26 mouse cellular contexts compared by ENCODE assay signal in genomic region chr19:38349013-38349341, GRCm38 (mm10). TPM values are rescaled to one million over a fixed set of nuclear protein-coding genes. Genes with fewer than 3 reads are reported as not detected.
DNase-seq lines count a peak whose midpoint lies in the region; ATAC-seq lines count a peak whose summit lies in the region.
"Had no signal": no experiment of that assay in that cellular context is flagged by ENCODE, and none has a peak within 500 bp of the region (broad histone marks: within the 10 kb centered on the region; RNA-seq: fewer than 3 reads in every experiment).

No protein-coding gene starts in this region.

- DNase-seq in forebrain, embryonic 11.5 days (ENCODE audit: low spot score) = no peak
- no peak for DNase-seq in neural tube, embryonic 10.5 days (ENCODE audit: extremely low spot score, low spot score)
- no peak for DNase-seq in left cerebral cortex, postnatal 10 days (ENCODE audit: extremely low spot score in 1 of 2, low spot score in 2 of 2)
- DNase-seq: adrenal gland, postnatal 14 days; cerebellum, adult 9-10 months; gastrocnemius, postnatal 36 days; layer of hippocampus, adult 9-11 months; left cerebral cortex, postnatal 4 days; lung, postnatal 36 days; right cerebral cortex, adult 18-20 months; right cerebral cortex, postnatal 4 days; thymus, adult 2 months; thymus, postnatal 4 days had no signal

- peak overlapping the region; percentile 41 for H3K4me2 ChIP-seq in forebrain, embryonic 13.5 days
- no peak overlapping the region for H3K4me2 ChIP-seq in forebrain, embryonic 11.5 days (ENCODE audit: low read depth, low read length, severe bottlenecking)
- no peak overlapping the region for H3K4me2 ChIP-seq in neural tube, embryonic 12.5 days (replicated peaks)
- H3K4me2 ChIP-seq in forebrain, embryonic 16.5 days (ENCODE audit: low read length) = peak overlapping the region; percentile 41
- H3K4me2 ChIP-seq in neural tube, embryonic 15.5 days = peak overlapping the region; percentile 40
- H3K4me2 ChIP-seq: limb, embryonic 15.5 days; lung, embryonic 15.5 days; stomach, embryonic 15.5 days had no signal

- no peak overlapping the region for H3K9ac ChIP-seq in forebrain, embryonic 13.5 days
- no peak overlapping the region for H3K9ac ChIP-seq in forebrain, embryonic 11.5 days (ENCODE audit: low read length)
- no peak overlapping the region for H3K9ac ChIP-seq in neural tube, embryonic 12.5 days
- H3K9ac ChIP-seq in forebrain, embryonic 16.5 days (replicated peaks; ENCODE audit: low read depth, low read length) = peak overlapping the region; percentile 39; the same call in 1 of the 2 replicates
- no peak overlapping the region for H3K9ac ChIP-seq in neural tube, embryonic 15.5 days (replicated peaks)
- H3K9ac ChIP-seq: limb, embryonic 15.5 days; liver, embryonic 14.5 days; lung, embryonic 15.5 days; midbrain, embryonic 13.5 days; stomach, embryonic 15.5 days had no signal

- intact Hi-C loops in left cerebral cortex, postnatal 10 days (cut with DNase I) = no loop called here

- WGBS in forebrain, embryonic 13.5 days = 38% methylated on average over 5 of the region's 5 CpGs
- 44% methylated on average over 5 of the region's 5 CpGs for WGBS in forebrain, embryonic 11.5 days
- WGBS in neural tube, embryonic 12.5 days = 56% methylated on average over 5 of the region's 5 CpGs
- WGBS in forebrain, embryonic 16.5 days = 28% methylated on average over 5 of the region's 5 CpGs
- WGBS in neural tube, embryonic 15.5 days = 48% methylated on average over 5 of the region's 5 CpGs

- H3K4me1 ChIP-seq in forebrain, embryonic 13.5 days = peaks cover 14% of the 10 kb centered on the region
- H3K4me1 ChIP-seq in forebrain, embryonic 11.5 days (replicated peaks; ENCODE audit: control insufficient read depth, insufficient read depth, low read length) = peaks cover 2% of the 10 kb centered on the region; the same call in 1 of the 2 replicates
- no peaks in the 10 kb centered on the region for H3K4me1 ChIP-seq in neural tube, embryonic 12.5 days
- peaks cover 10% of the 10 kb centered on the region for H3K4me1 ChIP-seq in forebrain, embryonic 16.5 days (replicated peaks; ENCODE audit: control insufficient read depth, insufficient read depth, low read length)
- peaks cover 7% of the 10 kb centered on the region for H3K4me1 ChIP-seq in neural tube, embryonic 15.5 days
- H3K4me1 ChIP-seq: limb, embryonic 15.5 days; lung, embryonic 15.5 days; megakaryocyte, embryonic 14.5 days; stomach, embryonic 15.5 days had no signal

- ATAC-seq in forebrain, embryonic 13.5 days = peak; percentile 23; the same call in 1 of the 2 replicates
- no peak; the same call in 1 of the 2 replicates for ATAC-seq in forebrain, embryonic 11.5 days (replicated peaks; ENCODE audit: low FRiP score)
- peak; percentile 54; the same call in 1 of the 2 replicates for ATAC-seq in neural tube, embryonic 12.5 days (ENCODE audit: low FRiP score, low read depth)
- 0 out of 2 replicates have a peak, but pooled peaks have one; percentile 13 for ATAC-seq in forebrain, embryonic 16.5 days
- ATAC-seq in neural tube, embryonic 15.5 days (ENCODE audit: low FRiP score) = peak; percentile 49
- no peak for ATAC-seq in cerebellum, adult (ENCODE audit: insufficient number of reproducible peaks, low FRiP score, low TSS enrichment)

- no peaks in the 10 kb centered on the region for H3K9me3 ChIP-seq in forebrain, embryonic 13.5 days (replicated peaks)
- no peaks in the 10 kb centered on the region for H3K9me3 ChIP-seq in forebrain, embryonic 11.5 days (ENCODE audit: control insufficient read depth, low read length)
- H3K9me3 ChIP-seq in neural tube, embryonic 12.5 days = no peaks in the 10 kb centered on the region
- no peaks in the 10 kb centered on the region for H3K9me3 ChIP-seq in forebrain, embryonic 16.5 days (ENCODE audit: control insufficient read depth, low read length)
- no peaks in the 10 kb centered on the region for H3K9me3 ChIP-seq in neural tube, embryonic 15.5 days (replicated peaks)
- H3K9me3 ChIP-seq: limb, embryonic 15.5 days; lung, embryonic 15.5 days; stomach, embryonic 15.5 days had no signal

- H3K27me3 ChIP-seq in forebrain, embryonic 13.5 days = peaks cover 22% of the 10 kb centered on the region; the same call in 1 of the 2 replicates
- peaks cover 7% of the 10 kb centered on the region; the same call in 1 of the 2 replicates for H3K27me3 ChIP-seq in forebrain, embryonic 11.5 days (ENCODE audit: control insufficient read depth, insufficient read depth, low read length)
- H3K27me3 ChIP-seq in neural tube, embryonic 12.5 days (replicated peaks) = no peaks in the 10 kb centered on the region
- H3K27me3 ChIP-seq in forebrain, embryonic 16.5 days (replicated peaks; ENCODE audit: control insufficient read depth, insufficient read depth, low read length) = no peaks in the 10 kb centered on the region
- H3K27me3 ChIP-seq in neural tube, embryonic 15.5 days (replicated peaks) = no peaks in the 10 kb centered on the region
- H3K27me3 ChIP-seq: limb, embryonic 15.5 days; lung, embryonic 15.5 days; midbrain, embryonic 13.5 days; stomach, embryonic 15.5 days had no signal

- peak overlapping the region; percentile 20 for H3K4me3 ChIP-seq in forebrain, embryonic 13.5 days
- no peak overlapping the region for H3K4me3 ChIP-seq in forebrain, embryonic 11.5 days (ENCODE audit: low read depth, low read length)
- H3K4me3 ChIP-seq in neural tube, embryonic 12.5 days = no peak overlapping the region
- peak overlapping the region; percentile 42 for H3K4me3 ChIP-seq in forebrain, embryonic 16.5 days (replicated peaks; ENCODE audit: low read length)
- H3K4me3 ChIP-seq in neural tube, embryonic 15.5 days (replicated peaks) = peak overlapping the region; percentile 27
- H3K4me3 ChIP-seq: embryonic facial prominence, embryonic 10.5 days; left cerebral cortex, adult 2 months; limb, embryonic 15.5 days; lung, embryonic 15.5 days; megakaryocyte, embryonic 14.5 days; midbrain, embryonic 13.5 days; stomach, embryonic 15.5 days had no signal

- no peak overlapping the region; the same call in 1 of the 2 replicates for H3K27ac ChIP-seq in forebrain, embryonic 13.5 days
- no peak overlapping the region for H3K27ac ChIP-seq in forebrain, embryonic 11.5 days (ENCODE audit: low read depth, low read length)
- H3K27ac ChIP-seq in neural tube, embryonic 12.5 days = no peak overlapping the region
- peak overlapping the region; percentile 39; the same call in 1 of the 2 replicates for H3K27ac ChIP-seq in forebrain, embryonic 16.5 days (ENCODE audit: low read length)
- peak overlapping the region; percentile 72 for H3K27ac ChIP-seq in neural tube, embryonic 15.5 days (replicated peaks)
- H3K27ac ChIP-seq: embryonic facial prominence, embryonic 10.5 days; left cerebral cortex, adult 2 months; limb, embryonic 15.5 days; liver, embryonic 14.5 days; lung, embryonic 15.5 days; midbrain, embryonic 13.5 days; stomach, embryonic 15.5 days had no signal

- H3K36me3 ChIP-seq in forebrain, embryonic 13.5 days (ENCODE audit: poor library complexity, severe bottlenecking) = no peaks in the 10 kb centered on the region
- no peaks in the 10 kb centered on the region for H3K36me3 ChIP-seq in forebrain, embryonic 11.5 days (ENCODE audit: control insufficient read depth, insufficient read depth, low read length)
- H3K36me3 ChIP-seq in neural tube, embryonic 12.5 days = no peaks in the 10 kb centered on the region
- H3K36me3 ChIP-seq in forebrain, embryonic 16.5 days (ENCODE audit: control insufficient read depth, insufficient read depth) = no peaks in the 10 kb centered on the region
- no peaks in the 10 kb centered on the region for H3K36me3 ChIP-seq in neural tube, embryonic 15.5 days
- H3K36me3 ChIP-seq: embryonic facial prominence, embryonic 10.5 days; limb, embryonic 15.5 days; lung, embryonic 15.5 days; midbrain, embryonic 13.5 days; stomach, embryonic 15.5 days had no signal

RNA-seq across cellular contexts. Expression of gene Slc35g1, which starts 46.8 kb away (rescaled TPM):
- 2.3 TPM in 2 replicates for polyA plus RNA-seq in forebrain, embryonic 13.5 days (2015; fragmentation: Nextera tagmentation; extraction: Ambion mirVana)
- 6.6 and 7.4 TPM in 2 replicates for polyA plus RNA-seq in forebrain, embryonic 11.5 days (2014; fragmentation: Nextera tagmentation; extraction: Ambion mirVana)
- 2.8 and 2.9 TPM in 2 replicates for polyA plus RNA-seq in neural tube, embryonic 12.5 days (2016; fragmentation: Nextera tagmentation; extraction: Ambion mirVana)
- polyA plus RNA-seq in forebrain, embryonic 16.5 days (2015; fragmentation: Nextera tagmentation; extraction: Ambion mirVana) = 1.3 and 1.6 TPM in 2 replicates
- polyA plus RNA-seq in neural tube, embryonic 15.5 days (2015; fragmentation: Nextera tagmentation; extraction: Ambion mirVana) = 0.78 and 1.3 TPM in 2 replicates
- total RNA-seq in left cerebral cortex, postnatal 10 days (2021) = 1 to 10 TPM; 2.5 to 2.6 TPM

Comparison
In these comparisons a context has a peak if more than half of its experiments do, and no peak if none do; other contexts are left out.
1. ATAC-seq: peak in forebrain, embryonic 13.5 days (single experiment), neural tube, embryonic 12.5 days (single experiment), forebrain, embryonic 16.5 days (single experiment) and neural tube, embryonic 15.5 days (single experiment); none in forebrain, embryonic 11.5 days (single experiment) and cerebellum, adult (single experiment).
2. H3K27ac ChIP-seq: peak in forebrain, embryonic 16.5 days (single experiment) and neural tube, embryonic 15.5 days (single experiment); none in forebrain, embryonic 13.5 days (single experiment), forebrain, embryonic 11.5 days (single experiment) and neural tube, embryonic 12.5 days (single experiment).
3. H3K4me2 ChIP-seq: peak in forebrain, embryonic 13.5 days (single experiment), forebrain, embryonic 16.5 days (single experiment) and neural tube, embryonic 15.5 days (single experiment); none in forebrain, embryonic 11.5 days (single experiment) and neural tube, embryonic 12.5 days (single experiment).
4. H3K4me3 ChIP-seq: peak in forebrain, embryonic 13.5 days (single experiment), forebrain, embryonic 16.5 days (single experiment) and neural tube, embryonic 15.5 days (single experiment); none in forebrain, embryonic 11.5 days (single experiment) and neural tube, embryonic 12.5 days (single experiment).